Mouse (Mus musculus) 3T3-L1 (cell line): ENCODE results near the gene Dclk1.

Experiments
- DNase-seq: peaks from one replicate; pipeline ENCODE4 v3.0.0-alpha.2; 2015; ENCODE audit warnings: low read depth, low spot score

Gene Dclk1

DNA sequence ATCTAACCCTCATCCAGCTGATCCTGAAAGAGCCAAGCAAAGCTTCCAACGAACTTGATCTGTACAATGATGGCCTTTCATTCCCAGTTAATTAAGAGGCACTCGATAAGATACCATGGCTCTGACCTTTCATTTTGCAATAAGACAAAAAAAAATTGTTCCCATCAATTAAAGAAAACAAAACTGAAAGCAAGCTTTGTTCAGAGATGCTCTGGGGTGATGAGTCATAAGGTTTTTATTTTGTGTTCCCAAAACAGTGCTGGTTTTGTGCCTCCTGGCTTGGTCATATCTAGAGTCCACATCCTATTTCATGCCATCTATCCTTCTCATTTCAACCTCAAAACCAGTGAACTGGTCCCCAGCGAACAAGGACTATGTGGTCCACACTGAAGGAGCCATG is 91.3 kb downstream of the Dclk1 start:
- peak; percentile 54 for DNase-seq

DNA sequence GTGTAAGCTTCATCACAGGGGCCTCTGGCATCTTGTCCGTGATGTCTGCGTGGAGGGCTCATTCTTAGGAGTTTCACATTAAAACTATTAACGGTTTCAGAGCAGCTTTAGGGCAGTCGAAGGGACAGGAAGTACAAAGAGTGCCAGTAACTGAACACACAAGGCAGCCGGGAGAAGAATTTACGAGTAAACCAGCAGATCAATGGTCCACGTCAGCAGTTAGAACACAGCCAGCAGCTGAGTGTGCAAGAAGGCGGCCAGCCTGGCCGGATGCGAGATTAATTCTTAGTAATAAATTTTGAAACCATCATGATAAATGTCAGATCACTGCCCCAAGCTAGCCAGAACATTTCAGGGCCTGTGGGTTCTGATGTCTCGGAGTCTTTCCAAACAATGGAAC is 94.7 kb downstream of the Dclk1 start:
- DNase-seq, result no peak

DNA sequence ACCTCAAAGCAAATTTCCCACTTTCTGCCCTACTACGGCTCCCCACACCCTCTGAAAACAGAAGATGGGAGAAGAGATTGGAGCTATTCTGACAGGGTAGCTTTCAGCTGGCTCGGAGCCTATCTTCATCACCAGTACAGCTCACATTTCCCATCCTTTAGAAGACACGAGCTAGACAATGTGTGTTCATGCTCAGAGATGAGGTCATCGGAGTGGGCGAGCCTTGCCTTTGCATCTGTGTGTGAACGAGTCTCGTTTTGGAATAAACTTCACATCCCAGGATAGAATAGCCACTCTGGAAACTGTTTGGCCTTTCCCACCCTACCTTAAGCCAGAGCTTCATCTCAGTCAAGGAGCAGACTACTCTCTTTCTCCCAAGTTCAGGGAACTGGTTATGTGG is 95.5 kb downstream of the Dclk1 start:
- no peak for DNase-seq

DNA sequence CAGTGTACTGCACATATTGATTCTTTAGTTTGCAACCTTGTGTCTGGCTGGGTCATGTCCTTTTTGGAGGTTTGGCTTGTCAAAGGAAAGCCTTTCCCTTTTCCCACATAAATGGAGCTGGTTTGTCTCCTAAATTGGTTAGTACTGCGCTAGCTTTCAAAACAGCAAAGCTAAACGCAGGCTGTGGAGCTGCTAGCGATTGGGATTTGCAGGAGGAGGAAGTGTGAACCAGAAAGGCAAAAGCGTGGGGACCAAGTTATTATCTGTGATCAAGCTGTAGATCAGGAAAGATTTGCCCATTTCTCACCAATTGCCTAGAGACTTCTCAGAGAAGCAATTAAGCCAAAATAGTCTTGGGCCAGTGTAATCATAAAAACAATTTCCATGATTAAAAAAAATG is 100.3 kb downstream of the Dclk1 start:
- no peak for DNase-seq

DNA sequence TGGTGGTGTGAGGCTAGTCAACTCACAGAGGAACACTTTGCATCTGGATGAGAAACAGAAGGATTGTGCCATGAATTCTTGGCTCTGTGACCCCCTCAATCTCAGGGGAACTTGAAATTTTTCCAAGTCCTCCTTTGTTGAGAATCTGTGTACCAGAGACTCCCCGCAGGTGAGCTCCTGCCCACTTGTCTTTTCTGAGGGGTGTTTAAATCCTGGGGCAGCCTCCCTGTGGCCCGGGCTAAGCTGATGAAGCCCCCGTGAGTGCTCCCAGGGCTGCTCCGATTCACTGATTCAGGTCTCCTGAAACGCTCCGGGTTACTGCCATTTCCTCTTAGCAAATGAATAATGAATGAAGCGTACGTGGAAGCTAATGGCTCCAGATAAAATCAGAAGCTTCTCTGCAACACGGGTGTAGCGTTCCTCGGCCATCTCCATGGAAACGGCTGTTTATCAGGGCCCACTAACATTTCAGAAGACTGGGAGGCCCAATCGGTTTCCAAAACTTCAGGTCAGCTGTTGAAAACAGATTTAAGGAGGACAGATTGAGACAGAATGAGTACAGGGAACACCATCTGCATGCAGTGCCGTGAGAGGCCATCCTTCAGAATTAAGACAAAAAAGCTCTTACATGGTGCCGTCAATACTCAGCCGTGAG is 105.3 kb downstream of the Dclk1 start:
- DNase-seq, result no peak

DNA sequence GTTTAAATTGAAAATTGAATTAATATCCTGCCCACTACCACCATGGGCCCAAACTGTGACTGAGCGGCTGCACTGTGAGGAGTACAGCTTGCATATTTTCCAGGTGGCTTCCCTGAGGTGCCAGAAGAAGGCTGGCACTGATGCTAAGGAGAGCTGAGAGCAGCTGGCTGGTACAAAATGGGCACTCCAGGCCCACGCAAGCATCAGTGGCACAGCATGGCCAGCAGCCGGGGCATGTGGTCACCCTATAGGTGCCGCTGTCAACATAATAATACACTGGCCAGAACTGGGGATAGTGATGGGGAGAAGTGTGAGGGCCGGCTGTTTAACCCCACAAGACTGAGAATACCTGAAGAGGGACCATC is 105.8 kb downstream of the Dclk1 start:
- DNase-seq, result no peak

DNA sequence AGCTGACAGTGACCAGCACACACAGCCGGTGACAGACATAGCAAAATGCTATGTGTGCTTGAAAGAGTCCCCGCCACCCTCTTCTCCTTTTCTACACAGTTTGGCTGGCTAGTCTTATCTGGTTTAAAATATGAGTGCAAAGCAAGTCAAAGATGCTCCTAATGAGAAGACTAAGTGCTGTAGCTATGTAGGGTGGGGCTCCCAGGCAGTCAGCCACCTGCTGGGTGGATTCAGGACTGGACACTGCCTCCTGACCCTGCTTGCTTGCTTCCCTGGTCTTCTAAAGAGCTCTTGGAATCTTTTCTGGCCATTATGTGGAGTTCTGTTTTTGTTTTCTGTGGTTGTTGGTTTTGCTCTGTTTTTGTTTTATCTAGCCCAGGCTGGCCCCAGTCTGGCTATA is 108.0 kb downstream of the Dclk1 start:
- DNase-seq, result no peak

DNA sequence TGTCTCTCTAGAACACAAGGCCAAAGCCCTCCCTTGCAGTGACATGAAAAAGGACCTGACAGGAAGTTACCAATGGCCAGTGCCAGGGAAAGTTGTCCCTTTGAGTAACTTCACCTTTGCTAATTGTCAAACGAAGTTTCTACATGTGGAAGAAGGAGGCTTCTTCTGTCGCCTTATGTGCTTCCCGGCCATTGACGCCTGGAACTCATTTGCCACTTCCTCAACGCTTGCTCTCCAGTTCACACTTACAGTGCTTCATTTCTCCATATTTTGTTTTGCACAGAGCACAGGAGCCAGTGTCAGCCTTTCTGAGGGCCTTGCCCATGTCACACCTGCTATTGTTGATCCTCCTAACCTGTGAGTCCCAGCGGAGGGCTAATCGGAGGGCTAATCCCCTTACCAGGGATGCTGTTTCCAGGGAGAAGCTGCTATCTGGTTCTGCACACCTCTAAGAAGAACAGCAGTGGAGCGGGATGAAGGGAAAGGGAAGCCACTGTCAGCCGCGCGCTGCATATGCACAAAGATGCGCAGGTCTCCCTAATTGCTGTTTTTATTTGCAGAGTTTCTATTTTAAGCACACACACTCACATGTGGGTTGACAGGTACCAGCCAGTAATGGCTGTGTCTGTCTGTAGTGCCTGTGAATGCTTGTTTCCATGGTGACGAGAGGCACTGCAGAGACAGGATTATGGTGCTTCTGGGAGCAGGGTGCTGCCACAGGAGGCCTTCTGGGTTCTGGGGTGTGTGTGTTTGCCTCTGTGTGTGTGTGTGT is 109.3 kb downstream of the Dclk1 start:
- no peak for DNase-seq

DNA sequence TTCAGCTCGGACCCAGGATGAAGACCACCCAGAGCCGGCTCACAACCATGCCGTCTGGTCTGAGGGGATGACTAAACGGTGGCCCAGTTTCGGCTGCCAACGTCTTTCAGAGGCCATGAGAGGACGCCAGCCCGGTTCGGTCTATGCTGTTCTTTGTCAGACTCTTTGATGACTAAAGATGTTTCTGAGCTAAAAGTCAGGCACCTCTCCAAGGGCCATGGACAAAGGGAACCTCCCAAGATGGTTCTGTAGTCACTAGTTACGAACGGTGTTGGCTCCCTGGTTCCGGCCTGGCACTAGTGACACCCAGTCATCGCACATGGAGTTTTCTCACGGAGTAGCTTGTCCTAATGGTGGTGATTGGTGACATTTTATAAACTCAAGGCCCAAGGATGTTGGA is 110.4 kb downstream of the Dclk1 start:
- no peak for DNase-seq

DNA sequence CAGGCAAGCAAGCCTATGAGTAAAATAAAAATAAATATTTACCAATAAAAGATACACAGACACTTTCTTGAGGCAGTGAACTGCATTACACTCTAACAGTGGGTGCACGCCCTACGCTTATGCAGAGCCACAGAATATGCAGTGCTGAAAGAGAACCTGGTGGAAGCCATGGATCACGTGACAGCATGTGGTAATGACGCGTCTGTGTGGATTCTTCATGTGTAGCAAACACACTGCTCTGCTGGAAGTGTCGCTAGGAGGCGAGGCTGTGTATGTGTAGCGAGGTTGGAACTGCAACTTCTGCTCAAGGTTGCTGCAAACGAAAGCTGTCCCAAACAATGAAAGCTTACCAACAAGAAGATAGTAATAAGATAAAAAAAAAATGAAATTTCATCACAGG is 111.0 kb downstream of the Dclk1 start:
- DNase-seq, result peak; percentile 28

DNA sequence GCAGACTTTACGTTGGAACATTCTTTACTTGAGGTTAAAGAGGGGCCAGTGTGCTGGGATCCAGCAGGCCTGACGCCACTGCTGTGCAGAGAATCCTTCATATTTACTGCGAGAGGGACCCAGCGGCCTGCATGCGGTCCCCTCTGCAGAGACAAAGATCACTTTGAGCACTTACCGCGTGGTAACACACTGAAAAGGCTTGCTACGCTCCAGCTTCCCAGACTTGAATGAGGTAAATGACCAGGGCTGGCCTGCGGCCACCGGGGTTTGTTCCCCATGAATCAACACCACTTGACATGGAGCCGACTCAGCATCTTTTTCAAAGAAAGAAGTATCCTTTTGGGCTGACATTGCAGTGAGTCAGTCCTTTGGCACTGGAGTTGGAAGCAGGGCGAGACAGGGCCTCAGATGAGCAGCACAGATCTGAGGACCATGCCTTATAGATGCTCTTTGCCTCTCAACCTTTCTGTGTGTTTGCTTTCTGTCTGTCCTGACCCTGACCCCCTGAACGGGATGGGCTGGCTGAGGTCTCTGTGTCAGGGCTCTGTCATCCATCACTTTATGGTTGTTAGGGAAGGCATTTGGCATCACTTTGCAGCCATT is 111.8 kb downstream of the Dclk1 start:
- DNase-seq, result peak; percentile 99

DNA sequence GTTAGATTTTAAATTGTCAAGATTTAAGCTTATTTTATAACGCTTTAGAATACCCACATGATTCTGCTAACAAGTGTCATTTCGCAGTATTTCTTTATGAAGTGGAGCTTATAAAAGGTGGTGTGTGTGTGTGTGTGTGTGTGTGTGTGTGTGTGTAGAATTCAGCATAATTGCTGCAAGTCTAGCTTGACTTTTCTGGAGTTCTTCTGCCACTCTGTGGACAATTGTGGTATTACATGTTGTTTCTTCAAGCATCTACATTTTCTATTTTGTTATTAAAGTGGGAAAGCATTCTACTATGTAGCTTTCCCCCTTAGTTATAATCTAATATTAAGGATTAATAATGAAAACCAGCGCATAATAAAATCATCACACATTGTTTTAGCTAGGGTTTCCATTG is 112.6 kb downstream of the Dclk1 start:
- DNase-seq, result peak; percentile 90

DNA sequence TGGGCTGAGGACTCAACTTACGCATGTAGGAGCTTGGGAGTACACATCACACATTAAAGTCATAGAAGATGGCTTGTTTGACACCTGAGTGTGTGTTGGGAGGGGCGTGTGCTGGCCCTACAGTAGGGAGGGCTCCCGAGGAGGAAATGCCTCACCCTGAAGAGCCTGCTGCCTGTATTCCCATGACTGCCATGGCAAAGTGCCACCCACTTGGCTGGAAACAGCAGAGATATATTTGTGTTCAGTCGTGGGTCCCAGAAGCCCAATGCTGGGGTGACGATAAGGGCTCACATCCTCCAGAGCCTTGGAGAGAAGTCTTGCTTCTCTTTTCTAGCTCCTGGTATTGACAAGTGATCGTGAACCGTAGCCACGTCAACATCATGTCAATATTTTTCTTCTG is 116.3 kb downstream of the Dclk1 start:
- no peak for DNase-seq

DNA sequence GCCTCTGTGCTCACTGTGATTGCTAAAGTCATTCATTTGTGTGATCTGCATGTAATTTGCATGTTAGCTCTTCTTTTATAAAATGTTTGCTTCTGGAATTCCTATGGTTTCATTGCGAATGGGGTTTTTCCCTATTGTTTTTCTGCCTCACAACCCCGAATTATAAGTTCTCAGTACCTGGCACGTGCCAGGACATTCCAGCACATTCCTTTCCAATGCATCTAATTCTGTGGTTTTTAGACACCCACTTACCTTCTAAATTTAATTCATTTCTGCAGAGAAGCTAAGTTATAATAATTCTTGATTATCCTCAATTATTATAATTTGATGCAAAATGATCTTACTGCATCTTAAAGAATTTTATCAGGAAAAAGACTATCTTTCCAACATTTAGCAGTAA is 118.7 kb downstream of the Dclk1 start:
- DNase-seq, result peak; percentile 22

DNA sequence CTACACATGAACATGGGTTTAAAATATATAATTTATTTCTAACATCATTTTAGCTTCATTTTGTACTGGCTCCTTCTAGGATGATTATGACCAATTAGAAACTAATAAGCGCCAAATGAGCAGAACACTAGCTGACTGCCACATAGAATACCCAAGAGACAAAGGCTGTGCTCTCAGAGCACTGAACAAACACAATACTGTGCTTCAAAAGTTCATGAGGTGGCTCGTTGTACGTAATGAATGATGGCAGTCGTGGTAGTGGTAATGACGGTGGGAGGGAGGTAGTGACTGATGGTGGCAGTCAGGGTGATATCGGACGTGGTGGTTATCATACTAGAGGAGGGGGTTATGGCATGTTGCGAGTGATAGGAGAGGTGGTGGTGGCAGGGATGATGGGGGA is 125.0 kb downstream of the Dclk1 start:
- no peak for DNase-seq

DNA sequence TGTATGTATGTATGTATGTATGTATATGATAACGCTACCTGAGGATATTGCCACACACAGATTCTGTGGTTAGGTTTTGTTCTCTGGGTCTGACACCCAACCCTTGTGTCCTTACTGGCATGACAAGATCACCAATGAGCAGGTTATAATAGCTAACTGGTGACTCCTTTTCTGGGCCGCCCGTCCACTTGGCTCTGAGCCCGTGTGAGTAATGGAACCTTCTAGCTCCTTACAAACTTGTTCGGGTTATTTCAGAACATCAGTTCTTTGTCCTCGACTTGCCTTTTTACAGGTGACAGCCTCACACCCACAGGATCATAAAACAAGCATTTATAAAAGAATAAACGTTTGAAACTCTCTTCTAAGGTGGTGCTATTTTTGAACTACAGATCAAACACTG is 127.0 kb downstream of the Dclk1 start:
- peak; percentile 44 for DNase-seq

DNA sequence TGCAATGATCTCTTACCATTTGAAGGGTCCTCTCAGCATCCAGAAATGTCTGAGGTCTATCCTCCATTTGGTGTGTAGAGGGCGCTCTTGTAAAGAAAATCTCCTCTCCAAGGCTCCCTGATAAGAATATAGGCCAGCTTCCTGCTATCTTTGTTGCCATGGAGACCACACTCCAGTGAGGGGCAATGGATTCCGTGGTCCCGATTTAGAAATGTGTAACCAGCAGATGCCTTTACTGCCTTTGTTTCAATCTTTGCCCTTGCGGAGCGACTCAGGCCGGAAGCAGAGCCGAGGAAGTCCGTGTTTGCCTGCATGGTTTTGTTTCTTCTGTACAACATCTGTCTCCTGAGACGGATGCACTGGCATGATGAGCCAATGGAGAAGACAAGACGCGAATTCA is 131.5 kb downstream of the Dclk1 start:
- DNase-seq, result peak; percentile 61

DNA sequence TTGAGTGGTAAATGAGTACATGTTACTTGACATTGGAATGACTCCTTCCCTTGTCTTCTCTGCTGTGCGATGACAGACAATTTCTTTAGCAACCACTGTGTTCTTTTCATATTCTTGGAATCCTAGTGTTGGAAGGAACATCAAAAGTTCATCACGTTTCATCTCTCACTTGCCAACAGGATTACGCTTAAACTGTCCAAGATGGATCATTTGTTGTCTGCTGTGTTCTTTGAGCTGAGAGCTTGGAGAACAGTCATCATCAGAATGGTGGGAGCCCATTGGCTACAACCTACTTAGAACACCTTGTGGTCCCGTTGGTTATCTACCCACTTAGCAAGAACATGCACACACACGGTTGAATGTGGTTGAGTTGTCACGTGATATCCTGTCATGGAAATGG is 136.4 kb downstream of the Dclk1 start:
- DNase-seq, result no peak

DNA sequence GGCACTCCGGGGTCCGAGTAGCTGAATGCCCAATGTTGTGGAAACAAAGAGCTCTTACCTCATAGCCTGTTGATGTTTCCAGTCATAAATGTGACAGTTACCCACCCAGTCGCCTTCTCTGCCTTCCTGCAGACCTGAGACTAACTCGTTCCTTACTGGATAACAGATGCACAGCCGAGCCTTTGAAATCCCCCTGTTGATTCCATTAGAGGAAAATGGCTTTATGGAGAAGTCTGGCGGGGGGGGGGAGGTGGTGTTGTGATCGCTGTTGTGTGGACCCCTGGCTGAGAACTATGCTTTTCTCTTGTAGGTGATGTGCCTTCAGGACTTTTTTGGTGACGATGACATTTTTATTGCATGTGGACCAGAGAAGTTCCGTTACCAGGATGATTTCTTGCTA is 138.3 kb downstream of the Dclk1 start:
- no peak for DNase-seq

DNA sequence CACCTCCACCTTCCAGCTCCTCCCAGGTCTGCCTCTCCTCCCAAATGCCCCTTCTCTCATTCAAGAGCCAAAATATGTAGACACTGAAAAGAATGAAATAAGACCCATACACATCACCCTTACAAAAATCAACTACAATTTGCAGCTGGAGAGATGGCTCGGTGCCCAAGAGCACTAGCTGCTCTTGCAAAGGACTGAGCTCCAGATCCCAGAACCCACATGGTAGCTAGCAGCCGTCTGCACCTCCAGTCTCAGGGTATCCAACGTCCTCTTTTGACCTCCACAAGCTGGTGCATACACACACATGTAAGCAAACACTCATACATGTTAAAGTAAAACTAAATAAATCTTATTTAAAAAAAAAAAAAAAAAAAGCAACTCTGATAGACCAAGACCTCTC is 150.4 kb downstream of the Dclk1 start:
- peak; percentile 37 for DNase-seq

DNA sequence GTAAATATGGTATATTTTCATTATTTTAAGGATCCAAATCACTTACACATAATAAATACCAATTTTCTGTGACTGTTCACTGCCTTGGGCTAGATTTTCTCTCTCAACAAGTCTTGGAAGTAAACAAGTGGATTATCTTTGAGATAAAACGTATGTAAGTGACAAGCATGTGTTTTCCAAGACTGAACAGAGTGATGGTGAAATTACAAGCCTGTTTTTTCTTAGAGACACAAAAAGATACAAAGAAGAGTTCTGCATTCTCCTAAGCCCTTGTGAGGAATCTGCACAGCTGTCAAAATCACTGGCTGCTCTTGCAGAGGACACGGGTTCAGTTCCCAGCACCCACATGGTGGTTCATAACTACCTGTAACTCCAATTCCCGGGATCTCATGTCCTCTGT is 151.4 kb downstream of the Dclk1 start:
- DNase-seq, result no peak

DNA sequence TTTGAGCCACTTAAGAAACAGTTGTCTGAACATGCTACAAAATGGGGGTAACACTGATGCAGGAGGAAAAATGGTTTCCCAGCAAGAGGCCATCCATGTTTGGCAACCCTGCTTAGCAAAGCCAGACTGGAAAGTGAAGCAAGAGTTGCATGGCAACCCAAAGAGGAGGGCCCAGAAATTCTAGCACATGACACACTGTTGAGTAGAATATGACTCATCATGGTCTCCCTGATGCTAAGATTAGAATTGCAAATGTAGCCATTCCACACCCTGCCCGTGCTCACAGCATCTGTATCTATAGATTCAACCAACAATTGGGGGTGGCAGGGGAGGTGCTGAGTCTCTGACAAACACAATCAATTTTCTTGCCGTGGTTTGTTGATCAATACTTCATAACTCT is 154.6 kb downstream of the Dclk1 start:
- peak; percentile 94 for DNase-seq
